Mouse (Mus musculus) limb, embryonic 14.5 days (tissue): ENCODE data around the gene Eif6. TPM values are rescaled to one million over a fixed set of nuclear protein-coding genes. Genes with fewer than 3 reads are reported as not detected.

Experiments used
- ATAC-seq: fragments of 200-750 bp; cut with Nextera tagmentation; 2 replicates; pipeline ENCODE4 v1.8.0; 2017; ENCODE audit warnings: low read depth, moderate number of reproducible peaks, moderate TSS enrichment; ENCODE audit not compliant: low FRiP score
- DNase-seq: peaks from one replicate; pipeline ENCODE4 v3.0.0-alpha.2; 2015; ENCODE audit warnings: low spot score
- H3K27ac ChIP-seq: fragments of 300-500 bp; sonication (generic); replicated peaks from 2 replicates; pipeline ENCODE4 v1.5.1; 2014; ENCODE audit warnings: low read depth, mild to moderate bottlenecking, low read length, moderate library complexity, mixed read lengths
- H3K27me3 ChIP-seq: fragments of 300-500 bp; sonication (generic); 2 replicates; pipeline ENCODE4 v1.6.1; 2014; ENCODE audit warnings: low read length, mixed read lengths; ENCODE audit not compliant: control insufficient read depth, insufficient read depth
- H3K36me3 ChIP-seq: fragments of 300-500 bp; sonication (generic); 2 replicates; pipeline ENCODE4 v1.6.1; 2014; ENCODE audit warnings: mild to moderate bottlenecking, low read length, moderate library complexity, mixed read lengths; ENCODE audit not compliant: control insufficient read depth, insufficient read depth
- H3K4me1 ChIP-seq: fragments of 300-500 bp; sonication (generic); 2 replicates; pipeline ENCODE4 v1.6.1; 2014; ENCODE audit warnings: antibody characterized with exemption, low read length, mixed read lengths; ENCODE audit not compliant: control insufficient read depth, insufficient read depth
- H3K4me2 ChIP-seq: fragments of 300-500 bp; sonication (generic); replicated peaks from 2 replicates; pipeline ENCODE4 v1.6.1; 2014; ENCODE audit warnings: low read depth, mild to moderate bottlenecking, low read length, moderate library complexity; ENCODE audit not compliant: severe bottlenecking
- H3K4me3 ChIP-seq: fragments of 300-500 bp; sonication (generic); replicated peaks from 2 replicates; pipeline ENCODE4 v1.5.1; 2014; ENCODE audit warnings: low read length
- H3K9ac ChIP-seq: fragments of 300-500 bp; sonication (generic); 2 replicates; pipeline ENCODE4 v1.6.1; 2014; ENCODE audit warnings: mild to moderate bottlenecking, low read depth, low read length, moderate library complexity; ENCODE audit not compliant: severe bottlenecking
- H3K9me3 ChIP-seq: fragments of 300-500 bp; sonication (generic); 2 replicates; pipeline ENCODE4 v1.6.1; 2016; ENCODE audit warnings: low read length; ENCODE audit not compliant: control insufficient read depth
- POLR2A ChIP-seq: fragments of 200-500 bp; IDR thresholded peaks from 2 replicates; pipeline ENCODE4 v1.8.0; 2012; ENCODE audit warnings: inconsistent platforms, mild to moderate bottlenecking, moderate library complexity, borderline replicate concordance; ENCODE audit not compliant: insufficient read depth, insufficient read length; ENCODE audit errors: extremely low read depth
- WGBS: fragments of 180-500 bp; shearing (Covaris S2); extraction: QIAGEN DNeasy Blood & Tissue Kit; methylation state at CpG from one replicate; pipeline ENCODE4 v1.1.7; 2014; 5-methylcytosine and 5-hydroxymethylcytosine counted together
- polyA plus RNA-seq, 2 experiments: library from polyadenylated mRNA; depleted of rRNA in 1 of 2; stranded (reverse) in 1 of 2; unstranded in 1 of 2; fragments of >200 nt; fragmentation: Nextera tagmentation in 1 of 2; extraction: Ambion mirVana in 1 of 2; gene quantifications; 2 replicates each; pipeline versions ENCODE4 v1.2.1 to v1.2.3; 2012 to 2014

The Eif6 gene
- polyA plus RNA-seq, 2 experiments, result 95.8 to 174 TPM

- WGBS, result 40% methylated on average over 6 of the region's 6 CpGs
- no peak for TF ChIP-seq POLR2A
- H3K27me3 ChIP-seq, result no peaks in the 10 kb centered on the region
- no peak overlapping the region for H3K27ac ChIP-seq
- H3K4me3 ChIP-seq, result no peak overlapping the region
- H3K36me3 ChIP-seq, result no peaks in the 10 kb centered on the region
- ATAC-seq (no peak), DNase-seq (no peak)
- H3K9ac ChIP-seq, result no peak overlapping the region
- no peak overlapping the region for H3K4me2 ChIP-seq
- H3K4me1 ChIP-seq, result no peaks in the 10 kb centered on the region
- no peaks in the 10 kb centered on the region for H3K9me3 ChIP-seq
Measured at GRCm38 (mm10) chr2:155805231-155805924, 21.3 kb downstream of the Eif6 start.

GRCm38 (mm10) chr2:155804053-155804452, 22.7 kb downstream of the Eif6 start:
- no peaks in the 10 kb centered on the region for H3K4me1 ChIP-seq
- 62% methylated on average over 5 of the region's 5 CpGs for WGBS
- DNase-seq, result no peak
- H3K4me2 ChIP-seq, result no peak overlapping the region
- no peak for ATAC-seq
- no peak overlapping the region for H3K27ac ChIP-seq
- TF ChIP-seq POLR2A, result no peak
- H3K36me3 ChIP-seq, result no peaks in the 10 kb centered on the region
- no peak overlapping the region for H3K4me3 ChIP-seq
- no peaks in the 10 kb centered on the region for H3K9me3 ChIP-seq
- no peaks in the 10 kb centered on the region for H3K27me3 ChIP-seq
- no peak overlapping the region for H3K9ac ChIP-seq

- Histone ChIP-seq H3K4me1 (no peaks in the 10 kb centered on the region), H3K36me3 (no peaks in the 10 kb centered on the region), H3K9me3 (no peaks in the 10 kb centered on the region), H3K9ac (no peak overlapping the region), H3K27ac (no peak overlapping the region), H3K4me3 (no peak overlapping the region), H3K4me2 (no peak overlapping the region), H3K27me3 (no peaks in the 10 kb centered on the region)
- WGBS, result 58% methylated on average over 3 of the region's 3 CpGs
- no peak for TF ChIP-seq POLR2A
- no peak for ATAC-seq
- DNase-seq, result no peak
Measured at GRCm38 (mm10) chr2:155802761-155803160, 24.0 kb downstream of the Eif6 start.

- H3K4me1 ChIP-seq, result no peaks in the 10 kb centered on the region
- no peaks in the 10 kb centered on the region for H3K27me3 ChIP-seq
- no peaks in the 10 kb centered on the region for H3K36me3 ChIP-seq
- no peak for DNase-seq
- ATAC-seq, result no peak
- no peak overlapping the region for H3K9ac ChIP-seq
- no peak overlapping the region for H3K27ac ChIP-seq
- H3K4me2 ChIP-seq, result no peak overlapping the region
- WGBS, result 63% methylated on average over 3 of the region's 3 CpGs
- H3K9me3 ChIP-seq, result no peaks in the 10 kb centered on the region
- no peak for TF ChIP-seq POLR2A
- no peak overlapping the region for H3K4me3 ChIP-seq
Measured at GRCm38 (mm10) chr2:155798613-155799012, 28.1 kb downstream of the Eif6 start.

- ATAC-seq, result no peak
- WGBS, result 80% methylated on average over 12 of the region's 12 CpGs
- H3K4me1 ChIP-seq, result no peaks in the 10 kb centered on the region
- no peaks in the 10 kb centered on the region for H3K9me3 ChIP-seq
- no peak for DNase-seq
- H3K9ac ChIP-seq, result no peak overlapping the region
- H3K4me2 ChIP-seq, result no peak overlapping the region
- no peaks in the 10 kb centered on the region for H3K27me3 ChIP-seq
- H3K27ac ChIP-seq, result no peak overlapping the region
- no peak overlapping the region for H3K4me3 ChIP-seq
- no peak for TF ChIP-seq POLR2A
- H3K36me3 ChIP-seq, result no peaks in the 10 kb centered on the region
Measured at GRCm38 (mm10) chr2:155794674-155795445, 31.9 kb downstream of the Eif6 start.
